ENCODE assay signal across 13 mouse cellular contexts in the genomic region with DNA sequence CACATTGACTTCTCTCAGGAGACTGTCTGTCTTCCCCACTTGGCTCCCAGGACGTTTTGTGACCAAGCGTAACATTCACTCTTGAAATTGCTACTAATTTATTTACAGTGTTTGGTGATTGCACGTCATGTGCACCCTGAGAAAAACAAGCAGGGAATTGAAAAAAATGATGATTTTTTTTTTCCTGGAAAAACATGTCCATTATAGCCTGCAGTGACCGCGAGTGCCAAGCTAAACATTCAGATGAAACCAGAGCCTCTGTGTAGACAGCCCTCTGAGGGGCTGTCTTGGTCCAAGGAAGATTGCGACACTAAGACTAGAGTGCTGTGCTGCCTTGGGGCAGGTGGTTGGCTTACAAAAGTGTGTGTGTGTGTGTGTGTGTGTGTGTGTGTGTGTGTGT. TPM values are rescaled to one million over a fixed set of nuclear protein-coding genes. Genes with fewer than 3 reads are reported as not detected.
A peak's percentile ranks its signal among the peaks of the same experiment; 100 is the strongest.
DNase-seq lines count a peak whose midpoint lies in the region; ATAC-seq and TF ChIP-seq lines count a peak whose summit lies in the region.
"Had no signal": no experiment of that assay in that cellular context is flagged by ENCODE, and none has a peak within 500 bp of the region (broad histone marks: within the 10 kb centered on the region; RNA-seq: fewer than 3 reads in every experiment).

No protein-coding gene starts in this region.

- no peak overlapping the region for H3K27ac ChIP-seq in heart, embryonic 12.5 days (ENCODE audit: poor library complexity, severe bottlenecking)
- H3K27ac ChIP-seq in lung, postnatal 0 days (ENCODE audit: low read length) = no peak overlapping the region
- no peak overlapping the region for H3K27ac ChIP-seq in hindbrain, embryonic 16.5 days (ENCODE audit: low read depth, low read length)
- H3K27ac ChIP-seq: embryonic facial prominence, embryonic 13.5 days; hindbrain, embryonic 12.5 days had no signal

- WGBS in heart, embryonic 12.5 days = 63% methylated on average over 6 of the region's 6 CpGs
- WGBS in lung, postnatal 0 days = 59% methylated on average over 6 of the region's 6 CpGs
- WGBS in hindbrain, embryonic 16.5 days = 78% methylated on average over 6 of the region's 6 CpGs

- H3K27me3 ChIP-seq in heart, embryonic 12.5 days (replicated peaks) = 0 out of 2 replicates have a peak, but pooled peaks cover 6% of the 10 kb centered on the region
- H3K27me3 ChIP-seq in lung, postnatal 0 days (replicated peaks; ENCODE audit: insufficient read depth, low read length) = no peaks in the 10 kb centered on the region
- no peaks in the 10 kb centered on the region for H3K27me3 ChIP-seq in hindbrain, embryonic 16.5 days (replicated peaks; ENCODE audit: control insufficient read depth, insufficient read depth, low read length)
- H3K27me3 ChIP-seq: embryonic facial prominence, embryonic 13.5 days; hindbrain, embryonic 12.5 days had no signal

- H3K4me3 ChIP-seq in heart, embryonic 12.5 days = no peak overlapping the region
- no peak overlapping the region for H3K4me3 ChIP-seq in lung, postnatal 0 days (ENCODE audit: low read depth, low read length)
- H3K4me3 ChIP-seq in hindbrain, embryonic 16.5 days (ENCODE audit: low read length) = no peak overlapping the region
- H3K4me3 ChIP-seq: embryonic facial prominence, embryonic 13.5 days; hindbrain, embryonic 12.5 days had no signal

- no peak for ATAC-seq in heart, embryonic 12.5 days (ENCODE audit: insufficient number of reproducible peaks, low FRiP score)
- ATAC-seq in lung, postnatal 0 days = peak; percentile 82
- no peak for ATAC-seq in hindbrain, embryonic 16.5 days

- no peak overlapping the region for H3K9ac ChIP-seq in heart, embryonic 12.5 days
- no peak overlapping the region for H3K9ac ChIP-seq in lung, postnatal 0 days (replicated peaks; ENCODE audit: low read depth)
- H3K9ac ChIP-seq in hindbrain, embryonic 16.5 days (ENCODE audit: low read depth, low read length) = no peak overlapping the region
- H3K9ac ChIP-seq: embryonic facial prominence, embryonic 13.5 days; hindbrain, embryonic 12.5 days had no signal

- no peaks in the 10 kb centered on the region for H3K9me3 ChIP-seq in heart, embryonic 12.5 days (replicated peaks)
- no peaks in the 10 kb centered on the region for H3K9me3 ChIP-seq in lung, postnatal 0 days (ENCODE audit: low read length)
- H3K9me3 ChIP-seq in hindbrain, embryonic 16.5 days (ENCODE audit: control insufficient read depth, low read length) = no peaks in the 10 kb centered on the region
- H3K9me3 ChIP-seq: embryonic facial prominence, embryonic 13.5 days; hindbrain, embryonic 12.5 days had no signal

- peaks cover 6% of the 10 kb centered on the region; the same call in 1 of the 2 replicates for H3K4me1 ChIP-seq in heart, embryonic 12.5 days (replicated peaks)
- H3K4me1 ChIP-seq in lung, postnatal 0 days (ENCODE audit: insufficient read depth, low read depth, low read length) = 0 out of 2 replicates have a peak, but pooled peaks cover 2% of the 10 kb centered on the region
- no peaks in the 10 kb centered on the region for H3K4me1 ChIP-seq in hindbrain, embryonic 16.5 days (ENCODE audit: control insufficient read depth, insufficient read depth, low read depth, low read length)

- intact Hi-C loops in heart, postnatal 10 days (cut with DNase I) = no loop called here

- no peak for TF ChIP-seq CTCF in lung, postnatal 0 days (IDR thresholded peaks at IDR 0.05)

- H3K4me2 ChIP-seq in heart, embryonic 12.5 days = no peak overlapping the region
- no peak overlapping the region for H3K4me2 ChIP-seq in lung, postnatal 0 days (replicated peaks; ENCODE audit: low read depth, low read length)
- no peak overlapping the region for H3K4me2 ChIP-seq in hindbrain, embryonic 16.5 days (ENCODE audit: low read length)
- H3K4me2 ChIP-seq: embryonic facial prominence, embryonic 13.5 days; hindbrain, embryonic 12.5 days had no signal

- peak; percentile 46 to 70 for DNase-seq in heart, adult 18-20 months
- peak; percentile 71 for DNase-seq in adipocyte (ENCODE audit: low spot score)
- DNase-seq in heart, postnatal 10 days = peak; percentile 38 to 46
- DNase-seq in lung, postnatal 0 days (ENCODE audit: low spot score) = peak; percentile 87
- DNase-seq in ovary, postnatal 10 days (ENCODE audit: low spot score) = no peak
- DNase-seq in embryo, embryonic 10.5 days (ENCODE audit: low spot score) = no peak
- DNase-seq: cerebellum, adult 18-20 months had no signal

- no peaks in the 10 kb centered on the region for H3K36me3 ChIP-seq in heart, embryonic 12.5 days
- H3K36me3 ChIP-seq in lung, postnatal 0 days (ENCODE audit: insufficient read depth, low read length) = no peaks in the 10 kb centered on the region
- H3K36me3 ChIP-seq in hindbrain, embryonic 16.5 days (ENCODE audit: control insufficient read depth, insufficient read depth, low read length) = no peaks in the 10 kb centered on the region
- H3K36me3 ChIP-seq: embryonic facial prominence, embryonic 13.5 days; hindbrain, embryonic 12.5 days had no signal

- TF ChIP-seq EP300 in lung, postnatal 0 days (IDR thresholded peaks at IDR 0.05) = peak; percentile 72; the same call in 1 of the 2 replicates

RNA-seq across cellular contexts. Expression of a gene that starts 37.8 kb away (rescaled TPM):
- 1 to 10 TPM in 1 of 2 experiments, under 1 TPM in 1; 0.10 to 1.1 TPM for total RNA-seq in heart, adult 18-20 months (2021)
- 0.15 TPM in 1 of 2 replicates, not detected in the other for polyA plus RNA-seq in heart, embryonic 12.5 days (2016; fragmentation: Nextera tagmentation; extraction: Ambion mirVana)
- under 1 TPM; 0.17 to 0.55 TPM for total RNA-seq in heart, postnatal 10 days (2021)
- polyA plus RNA-seq in lung, postnatal 0 days (2015; fragmentation: Nextera tagmentation; extraction: Ambion mirVana) = 0.37 and 0.69 TPM in 2 replicates
- polyA plus RNA-seq in hindbrain, embryonic 16.5 days (2015; fragmentation: Nextera tagmentation; extraction: Ambion mirVana) = 0.26 TPM in 1 of 2 replicates, not detected in the other

RNA-seq across cellular contexts. Expression of a gene that starts 47.4 kb away (rescaled TPM):
- not detected for total RNA-seq in heart, adult 18-20 months (2021)
- 0.50 TPM in 1 of 2 replicates, not detected in the other for polyA plus RNA-seq in heart, embryonic 12.5 days (2016; fragmentation: Nextera tagmentation; extraction: Ambion mirVana)
- not detected for total RNA-seq in heart, postnatal 10 days (2021)
- polyA plus RNA-seq in lung, postnatal 0 days (2015; fragmentation: Nextera tagmentation; extraction: Ambion mirVana) = not detected in 2 replicates
- polyA plus RNA-seq in hindbrain, embryonic 16.5 days (2015; fragmentation: Nextera tagmentation; extraction: Ambion mirVana) = not detected in 2 replicates
- total RNA-seq: megakaryocyte, adult 5-6 weeks had no signal
- polyA plus RNA-seq: hindbrain, embryonic 12.5 days; limb, embryonic 11.5 days had no signal

Comparison
In these comparisons a context has a peak if more than half of its experiments do, and no peak if none do; other contexts are left out.
1. DNase-seq: peak in heart, adult 18-20 months (2 of 2), adipocyte (single experiment), heart, postnatal 10 days (2 of 2) and lung, postnatal 0 days (single experiment); none in ovary, postnatal 10 days (single experiment) and embryo, embryonic 10.5 days (single experiment).